12 mouse cellular contexts compared by ENCODE assay signal in genomic region chr3:38105022-38105857, GRCm38 (mm10).
"Had no signal": no experiment of that assay in that cellular context is flagged by ENCODE, and none has a peak within 500 bp of the region (broad histone marks: within the 10 kb centered on the region; RNA-seq: fewer than 3 reads in every experiment).

No protein-coding gene starts in this region.

- H3K27ac ChIP-seq: left cerebral cortex, adult 2 months; limb, embryonic 15.5 days; liver, embryonic 12.5 days; midbrain, embryonic 10.5 days; midbrain, embryonic 15.5 days; neural tube, embryonic 12.5 days had no signal

- H3K4me3 ChIP-seq: left cerebral cortex, adult 2 months; limb, embryonic 15.5 days; liver, embryonic 12.5 days; midbrain, embryonic 10.5 days; midbrain, embryonic 15.5 days; neural tube, embryonic 12.5 days had no signal

- DNase-seq: kidney, adult 11 months; kidney, adult 9 months; kidney, postnatal 10 days; kidney, postnatal 4 days; right cerebral cortex, postnatal 4 days; thymus, postnatal 4 days had no signal

- ATAC-seq: liver, embryonic 12.5 days; midbrain, embryonic 15.5 days had no signal
